Mouse (Mus musculus): Measurements from ENCODE around the gene Ptprh. TPM values are rescaled to one million over a fixed set of nuclear protein-coding genes. Genes with fewer than 3 reads are reported as not detected.
A peak's percentile ranks its signal among the peaks of the same experiment; 100 is the strongest.

Gene Ptprh
- polyA plus RNA-seq, 1 experiment from 2014 or later: 0.17 TPM

DNA sequence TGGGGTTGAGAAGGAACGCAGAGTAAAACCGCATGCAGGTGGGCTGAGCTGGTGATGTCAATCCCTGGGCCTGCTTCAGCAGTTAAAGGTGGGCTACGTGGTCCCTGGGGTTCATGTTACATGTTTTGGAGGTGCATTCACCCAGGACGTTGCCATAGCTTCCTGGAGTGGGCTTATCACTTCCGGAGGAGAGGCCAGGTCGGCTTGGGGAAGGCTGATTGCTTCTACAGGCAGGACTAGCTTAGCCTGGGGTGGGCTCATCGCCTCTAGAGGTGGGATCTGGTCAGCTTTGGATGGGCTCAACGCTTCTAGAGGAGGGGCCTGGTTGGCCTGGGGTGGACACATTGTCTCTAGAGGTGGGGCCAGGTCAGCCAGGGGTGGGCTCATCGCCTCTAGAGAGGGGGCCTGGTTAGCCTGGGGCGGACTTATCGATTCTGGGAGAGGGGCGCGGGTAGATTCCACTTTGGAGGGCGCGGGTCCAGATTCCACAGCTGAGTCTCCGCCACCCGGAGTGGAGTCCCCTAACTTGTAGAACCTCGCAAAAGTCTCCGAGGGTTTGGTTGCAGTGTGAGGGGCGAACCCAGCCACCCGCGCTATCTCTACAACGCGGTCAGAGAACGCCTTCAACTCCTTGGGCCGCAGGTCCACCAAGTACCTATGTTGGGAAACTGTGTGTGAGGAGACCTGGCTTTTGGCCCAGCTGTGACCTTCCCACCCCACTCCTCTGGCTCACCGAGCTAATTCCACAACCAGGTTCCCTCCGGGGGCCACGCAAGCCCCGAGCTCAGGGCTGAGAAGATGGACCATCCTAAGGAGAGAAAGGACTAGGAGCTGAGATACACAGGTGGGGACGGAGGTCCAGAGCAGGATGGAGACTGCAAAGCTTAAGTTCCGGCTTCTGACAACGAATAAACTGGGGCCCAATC, 80.4 kb downstream of the Ptprh start:
- Histone ChIP-seq H3K9ac (ENCODE audit: low read length) (peak overlapping the region; percentile 82), H3K27me3 (ENCODE audit: control insufficient read depth, insufficient read depth, low read length) (no peaks in the 10 kb centered on the region), H3K4me2 (ENCODE audit: low read depth, low read length) (peak overlapping the region; percentile 48), H3K4me1 (ENCODE audit: control insufficient read depth, insufficient read depth, low read length) (peaks cover 23% of the 10 kb centered on the region), H3K9me3 (replicated peaks; ENCODE audit: control insufficient read depth, low read length) (no peaks in the 10 kb centered on the region), H3K36me3 (ENCODE audit: control insufficient read depth, insufficient read depth) (peaks cover 6% of the 10 kb centered on the region), H3K27ac (ENCODE audit: low read length) (peak overlapping the region; percentile 99), H3K4me3 (ENCODE audit: low read length) (peak overlapping the region; percentile 58)
- ATAC-seq (replicated peaks; ENCODE audit: extremely low read depth, insufficient read depth, low FRiP score): no peak
- 81% methylated on average over 33 of the region's 33 CpGs for WGBS

DNA sequence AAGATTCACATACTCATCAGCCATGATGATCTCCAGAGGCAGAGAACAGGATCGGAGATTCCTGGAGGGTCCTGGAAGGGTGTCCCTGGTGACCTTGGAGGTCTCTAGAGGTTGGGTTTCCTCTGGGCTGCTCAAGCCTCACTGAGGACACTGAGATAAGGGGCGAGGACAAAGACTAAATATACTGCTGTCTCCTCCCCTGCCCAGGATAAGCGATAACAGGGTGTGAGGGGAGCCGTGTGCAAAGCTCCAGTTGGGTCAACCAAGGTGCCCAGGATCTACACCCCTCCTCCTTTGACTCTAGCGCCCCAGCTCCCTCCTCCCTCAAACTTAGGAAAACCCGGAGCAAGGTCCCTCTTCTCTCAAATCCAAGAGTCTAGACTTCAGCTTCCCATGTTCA, 81.5 kb downstream of the Ptprh start:
- H3K27ac ChIP-seq (ENCODE audit: low read length): peak overlapping the region; percentile 99
- peak; percentile 83 for ATAC-seq (replicated peaks; ENCODE audit: extremely low read depth, insufficient read depth, low FRiP score)

DNA sequence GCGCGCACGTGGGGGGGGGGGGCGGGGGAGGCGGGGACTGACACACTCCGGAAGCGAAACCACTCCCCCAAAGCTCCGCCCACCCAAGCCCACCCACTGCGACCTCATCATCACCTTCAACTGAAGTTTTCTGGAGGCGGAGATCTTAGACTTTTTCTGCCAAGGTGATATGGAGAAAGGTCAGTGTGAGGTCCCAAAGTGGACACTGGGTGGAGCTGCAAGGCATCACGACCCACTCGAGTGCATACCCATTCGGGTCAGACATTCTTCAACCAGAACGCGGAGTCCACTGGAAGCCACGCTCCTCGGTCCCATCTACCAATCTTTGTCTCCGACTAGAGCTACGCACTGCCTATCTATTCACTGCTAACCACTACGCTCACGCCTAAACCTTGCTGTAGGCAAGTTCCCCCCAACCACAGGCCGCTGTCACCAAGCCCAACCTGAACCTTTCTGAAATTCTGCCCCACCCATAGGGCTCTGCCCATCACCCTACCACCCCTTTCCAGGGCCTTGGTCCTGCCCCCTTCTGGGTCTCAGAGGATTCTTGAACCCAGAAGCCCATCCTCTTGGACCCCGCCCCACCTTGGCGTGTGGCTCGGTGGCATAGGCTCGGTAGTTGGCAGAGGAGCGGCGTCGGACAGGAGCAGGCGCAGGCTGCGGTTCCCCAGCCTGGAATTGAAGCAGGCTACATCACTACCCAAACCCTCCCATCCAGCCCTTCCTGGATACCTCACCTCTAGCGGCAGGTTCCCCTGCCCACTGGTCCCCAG, 82.4 kb downstream of the Ptprh start:
- Histone ChIP-seq H3K36me3 (ENCODE audit: control insufficient read depth, insufficient read depth) (peaks cover 12% of the 10 kb centered on the region), H3K27me3 (ENCODE audit: control insufficient read depth, insufficient read depth, low read length) (no peaks in the 10 kb centered on the region), H3K9ac (ENCODE audit: low read length) (peak overlapping the region; percentile 82), H3K27ac (ENCODE audit: low read length) (peak overlapping the region; percentile 99), H3K9me3 (replicated peaks; ENCODE audit: control insufficient read depth, low read length) (no peaks in the 10 kb centered on the region), H3K4me3 (ENCODE audit: low read length) (peak overlapping the region; percentile 58), H3K4me1 (ENCODE audit: control insufficient read depth, insufficient read depth, low read length) (peaks cover 32% of the 10 kb centered on the region), H3K4me2 (ENCODE audit: low read depth, low read length) (peak overlapping the region; percentile 74)
- WGBS: 19% methylated on average over 32 of the region's 32 CpGs
- ATAC-seq (replicated peaks; ENCODE audit: extremely low read depth, insufficient read depth, low FRiP score): peak; percentile 10

More for the DNA sequence above, 81.5 kb downstream of the Ptprh start:
- H3K27me3 ChIP-seq (ENCODE audit: control insufficient read depth, insufficient read depth, low read length): no peaks in the 10 kb centered on the region
- peaks cover 26% of the 10 kb centered on the region for H3K4me1 ChIP-seq (ENCODE audit: control insufficient read depth, insufficient read depth, low read length)
- WGBS: 37% methylated on average over 6 of the region's 6 CpGs
- H3K4me3 ChIP-seq (ENCODE audit: low read length): peak overlapping the region; percentile 58
- H3K4me2 ChIP-seq (ENCODE audit: low read depth, low read length): peak overlapping the region; percentile 48
- peaks cover 12% of the 10 kb centered on the region for H3K36me3 ChIP-seq (ENCODE audit: control insufficient read depth, insufficient read depth)
- H3K9ac ChIP-seq (ENCODE audit: low read length): peak overlapping the region; percentile 82
- H3K9me3 ChIP-seq (replicated peaks; ENCODE audit: control insufficient read depth, low read length): no peaks in the 10 kb centered on the region

- Histone ChIP-seq H3K27ac (ENCODE audit: low read length) (peak overlapping the region; percentile 17), H3K4me2 (ENCODE audit: low read depth, low read length) (peak overlapping the region; percentile 80), H3K9me3 (replicated peaks; ENCODE audit: control insufficient read depth, low read length) (no peaks in the 10 kb centered on the region), H3K4me1 (ENCODE audit: control insufficient read depth, insufficient read depth, low read length) (peaks cover 47% of the 10 kb centered on the region), H3K27me3 (ENCODE audit: control insufficient read depth, insufficient read depth, low read length) (no peaks in the 10 kb centered on the region), H3K9ac (ENCODE audit: low read length) (peak overlapping the region; percentile 56), H3K36me3 (ENCODE audit: control insufficient read depth, insufficient read depth) (peaks cover 12% of the 10 kb centered on the region), H3K4me3 (ENCODE audit: low read length) (peak overlapping the region; percentile 52)
- no peak for ATAC-seq (replicated peaks; ENCODE audit: extremely low read depth, insufficient read depth, low FRiP score)
- 38% methylated on average over 1 of the region's 1 CpGs for WGBS
Measured at GRCm38 (mm10) chr7:4518487-4518886, 85.4 kb downstream of the Ptprh start.

GRCm38 (mm10) chr7:4516332-4517050, 87.3 kb downstream of the Ptprh start, which contains the start of gene Tnnt1:
TSS of gene Tnnt1 (minus strand) at chr7:4516382.
- H3K36me3 ChIP-seq (ENCODE audit: control insufficient read depth, insufficient read depth): peaks cover 12% of the 10 kb centered on the region
- 16% methylated on average over 4 of the region's 4 CpGs for WGBS
- H3K4me3 ChIP-seq (ENCODE audit: low read length): no peak within 1 kb of the TSS
- H3K27me3 ChIP-seq (ENCODE audit: control insufficient read depth, insufficient read depth, low read length): no peaks in the 10 kb centered on the region
- peaks cover 53% of the 10 kb centered on the region for H3K4me1 ChIP-seq (ENCODE audit: control insufficient read depth, insufficient read depth, low read length)
- peak; percentile 59 for ATAC-seq (replicated peaks; ENCODE audit: extremely low read depth, insufficient read depth, low FRiP score)
- peak within 1 kb of the TSS; percentile 40 for H3K4me2 ChIP-seq (ENCODE audit: low read depth, low read length)
- peak within 1 kb of the TSS; percentile 69 for H3K9ac ChIP-seq (ENCODE audit: low read length)
- peak within 1 kb of the TSS; percentile 94 for H3K27ac ChIP-seq (ENCODE audit: low read length)
- H3K9me3 ChIP-seq (replicated peaks; ENCODE audit: control insufficient read depth, low read length): no peaks in the 10 kb centered on the region

DNA sequence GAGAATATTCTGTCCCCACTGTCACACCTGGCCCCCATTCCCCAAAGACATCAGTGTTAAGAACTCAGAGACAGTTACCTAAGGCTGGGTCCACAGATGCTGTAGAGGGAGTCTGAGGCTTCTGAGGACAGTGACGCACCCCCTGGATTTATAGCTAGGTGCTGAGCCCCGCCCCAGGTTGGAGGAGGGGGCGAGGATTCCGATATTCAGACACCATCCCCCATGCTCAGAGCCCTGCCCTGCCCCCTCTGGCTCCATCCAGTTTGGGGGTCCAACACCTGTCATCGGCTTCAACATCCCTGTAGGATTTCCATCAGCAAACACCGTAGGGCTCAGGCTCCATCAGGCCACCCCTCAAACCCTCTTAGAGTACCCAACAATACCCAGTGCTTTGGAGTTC, 88.0 kb downstream of the Ptprh start:
- peak; percentile 11; the same call in 1 of the 2 replicates for ATAC-seq (replicated peaks; ENCODE audit: extremely low read depth, insufficient read depth, low FRiP score)
- no peaks in the 10 kb centered on the region for H3K27me3 ChIP-seq (ENCODE audit: control insufficient read depth, insufficient read depth, low read length)
- peaks cover 12% of the 10 kb centered on the region for H3K36me3 ChIP-seq (ENCODE audit: control insufficient read depth, insufficient read depth)
- peak overlapping the region; percentile 63 for H3K9ac ChIP-seq (ENCODE audit: low read length)
- peaks cover 59% of the 10 kb centered on the region for H3K4me1 ChIP-seq (ENCODE audit: control insufficient read depth, insufficient read depth, low read length)
- H3K9me3 ChIP-seq (replicated peaks; ENCODE audit: control insufficient read depth, low read length): no peaks in the 10 kb centered on the region
- H3K27ac ChIP-seq (ENCODE audit: low read length): peak overlapping the region; percentile 94
- WGBS: 38% methylated on average over 6 of the region's 6 CpGs
- H3K4me2 ChIP-seq (ENCODE audit: low read depth, low read length): peak overlapping the region; percentile 30
- no peak overlapping the region for H3K4me3 ChIP-seq (ENCODE audit: low read length)

DNA sequence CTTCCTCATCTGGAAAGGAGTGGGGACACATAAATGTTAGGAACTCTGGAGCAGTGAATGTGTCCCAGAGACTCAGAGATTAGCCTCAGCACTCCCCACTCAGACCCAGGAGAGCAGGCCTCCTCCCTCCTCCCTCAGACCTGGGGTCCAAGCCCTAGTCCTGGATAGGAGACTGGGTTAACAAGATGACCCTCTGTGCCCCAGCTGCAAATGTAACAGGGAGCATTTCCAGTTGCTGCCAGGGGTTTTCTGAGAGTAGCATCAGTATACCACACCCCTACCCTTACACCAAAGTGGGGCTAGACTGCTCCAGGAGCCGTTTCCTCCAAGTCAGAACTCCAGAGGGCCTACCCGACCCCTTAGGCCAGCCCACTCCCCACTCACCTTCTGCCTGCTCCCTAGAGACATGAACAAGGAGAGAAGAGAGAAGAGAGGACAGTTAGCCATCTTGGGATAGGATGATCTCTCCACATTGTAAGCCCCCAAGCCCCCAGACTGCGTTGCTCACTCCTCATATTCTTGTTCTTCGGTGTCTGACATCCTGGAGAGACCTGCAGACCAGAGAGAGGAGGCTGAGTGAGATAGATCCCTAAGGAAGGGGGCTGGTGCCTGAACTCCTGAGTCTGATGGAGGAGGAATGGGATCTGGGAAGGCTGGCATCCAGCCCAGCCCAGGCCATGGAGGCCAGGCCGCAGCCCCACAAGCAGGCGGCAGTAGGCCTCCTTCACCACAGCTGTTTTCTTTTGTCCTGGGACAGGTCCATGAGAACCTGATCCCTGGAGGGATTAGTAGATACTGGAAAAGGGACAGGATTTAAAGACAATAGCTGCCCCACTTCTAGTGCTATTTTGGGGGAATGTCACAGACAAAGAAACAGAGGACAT, 89.8 kb downstream of the Ptprh start:
- Histone ChIP-seq H3K36me3 (ENCODE audit: control insufficient read depth, insufficient read depth) (peaks cover 6% of the 10 kb centered on the region), H3K27ac (ENCODE audit: low read length) (peak overlapping the region; percentile 94), H3K4me2 (ENCODE audit: low read depth, low read length) (peak overlapping the region; percentile 31), H3K9ac (ENCODE audit: low read length) (peak overlapping the region; percentile 57), H3K9me3 (replicated peaks; ENCODE audit: control insufficient read depth, low read length) (no peaks in the 10 kb centered on the region), H3K4me3 (ENCODE audit: low read length) (no peak overlapping the region), H3K27me3 (ENCODE audit: control insufficient read depth, insufficient read depth, low read length) (no peaks in the 10 kb centered on the region), H3K4me1 (ENCODE audit: control insufficient read depth, insufficient read depth, low read length) (peaks cover 68% of the 10 kb centered on the region)
- ATAC-seq (replicated peaks; ENCODE audit: extremely low read depth, insufficient read depth, low FRiP score): peak; percentile 5; the same call in 1 of the 2 replicates
- WGBS: 33% methylated on average over 6 of the region's 6 CpGs

GRCm38 (mm10) chr7:4513236-4513635, 90.6 kb downstream of the Ptprh start:
- peak overlapping the region; percentile 45; the same call in 1 of the 2 replicates for H3K9ac ChIP-seq (ENCODE audit: low read length)
- peak overlapping the region; percentile 31; the same call in 1 of the 2 replicates for H3K4me2 ChIP-seq (ENCODE audit: low read depth, low read length)
- H3K4me3 ChIP-seq (ENCODE audit: low read length): no peak overlapping the region
- 24% methylated on average over 13 of the region's 13 CpGs for WGBS
- peaks cover 66% of the 10 kb centered on the region for H3K4me1 ChIP-seq (ENCODE audit: control insufficient read depth, insufficient read depth, low read length)
- H3K27me3 ChIP-seq (ENCODE audit: control insufficient read depth, insufficient read depth, low read length): no peaks in the 10 kb centered on the region
- peak overlapping the region; percentile 94 for H3K27ac ChIP-seq (ENCODE audit: low read length)
- no peaks in the 10 kb centered on the region for H3K9me3 ChIP-seq (replicated peaks; ENCODE audit: control insufficient read depth, low read length)
- ATAC-seq (replicated peaks; ENCODE audit: extremely low read depth, insufficient read depth, low FRiP score): no peak
- H3K36me3 ChIP-seq (ENCODE audit: control insufficient read depth, insufficient read depth): peaks cover 4% of the 10 kb centered on the region

Data from heart, embryonic 16.5 days (tissue).